Mouse (Mus musculus) forebrain, embryonic 10.5 days (tissue): ENCODE data around the gene Vwa8. TPM values are rescaled to one million over a fixed set of nuclear protein-coding genes. Genes with fewer than 3 reads are reported as not detected.
"Not testable (repeated sequence)": the region's sequence is repeated elsewhere in the genome, so short reads cannot be mapped to it uniquely, and the experiment has no call there.

Experiments
- DNase-seq: peaks from one replicate; pipeline ENCODE4 v3.0.0-alpha.2; 2017; ENCODE audit warnings: low spot score; ENCODE audit errors: extremely low spot score
- H3K27ac ChIP-seq: fragments of 300-500 bp; sonication (generic); 2 replicates; pipeline ENCODE4 v1.5.1; 2016; ENCODE audit warnings: mild to moderate bottlenecking
- H3K27me3 ChIP-seq: fragments of 300-500 bp; sonication (generic); 2 replicates; pipeline ENCODE4 v1.6.1; 2016; ENCODE audit warnings: mild to moderate bottlenecking; ENCODE audit not compliant: poor library complexity, severe bottlenecking
- H3K36me3 ChIP-seq: fragments of 300-500 bp; sonication (generic); replicated peaks from 2 replicates; pipeline ENCODE4 v1.6.1; 2016; ENCODE audit warnings: mild to moderate bottlenecking, moderate library complexity
- H3K4me1 ChIP-seq: fragments of 300-500 bp; sonication (generic); 2 replicates; pipeline ENCODE4 v1.6.1; 2016
- H3K4me3 ChIP-seq: fragments of 300-500 bp; sonication (generic); 2 replicates; pipeline ENCODE4 v1.5.1; 2016; ENCODE audit warnings: mild to moderate bottlenecking, moderate library complexity
- H3K9me3 ChIP-seq: fragments of 300-500 bp; sonication (generic); 2 replicates; pipeline ENCODE4 v1.6.1; 2016; ENCODE audit warnings: mild to moderate bottlenecking, moderate library complexity
- WGBS: fragments of 180-500 bp; shearing (Covaris S2); methylation state at CpG from one replicate; pipeline ENCODE4 v1.1.7; 2016; 5-methylcytosine and 5-hydroxymethylcytosine counted together
- polyA plus RNA-seq: library from polyadenylated mRNA; unstranded; fragments of >200 nt; fragmentation: Nextera tagmentation; extraction: Ambion mirVana; gene quantifications from 2 replicates; pipeline ENCODE4 v1.2.1, GENCODE M21; 2016

Vwa8 gene
- polyA plus RNA-seq, 1 experiment from 2014 or later = 7.8 TPM

GRCm38 (mm10) chr14:78850666-78851065 is 1.8 kb downstream of the Vwa8 start:
- WGBS = 64% methylated on average over 8 of the region's 8 CpGs
- DNase-seq = no peak
- no peak overlapping the region for H3K4me3 ChIP-seq
- no peak overlapping the region for H3K27ac ChIP-seq
- H3K36me3 ChIP-seq = no peaks in the 10 kb centered on the region
- H3K9me3 ChIP-seq = no peaks in the 10 kb centered on the region
- H3K4me1 ChIP-seq = peaks cover 30% of the 10 kb centered on the region
- no peaks in the 10 kb centered on the region for H3K27me3 ChIP-seq

- H3K9me3 ChIP-seq = no peaks in the 10 kb centered on the region
- WGBS = 86% methylated on average over 3 of the region's 3 CpGs
- no peak overlapping the region for H3K4me3 ChIP-seq
- H3K27me3 ChIP-seq = no peaks in the 10 kb centered on the region
- H3K36me3 ChIP-seq = no peaks in the 10 kb centered on the region
- peaks cover 30% of the 10 kb centered on the region for H3K4me1 ChIP-seq
- no peak for DNase-seq
- no peak overlapping the region for H3K27ac ChIP-seq
Observed at GRCm38 (mm10) chr14:78851366-78851765, 2.5 kb downstream of the Vwa8 start.

- Histone ChIP-seq H3K27me3 (no peaks in the 10 kb centered on the region), H3K36me3 (no peaks in the 10 kb centered on the region), H3K4me3 (no peak overlapping the region), H3K4me1 (peaks cover 30% of the 10 kb centered on the region), H3K9me3 (no peaks in the 10 kb centered on the region), H3K27ac (no peak overlapping the region)
- DNase-seq = no peak
- WGBS = 87% methylated on average over 5 of the region's 5 CpGs
Observed at GRCm38 (mm10) chr14:78852401-78853246, 3.8 kb downstream of the Vwa8 start.

- Histone ChIP-seq H3K4me1 (no peaks in the 10 kb centered on the region), H3K4me3 (no peak overlapping the region), H3K27ac (no peak overlapping the region), H3K27me3 (no peaks in the 10 kb centered on the region), H3K36me3 (no peaks in the 10 kb centered on the region), H3K9me3 (no peaks in the 10 kb centered on the region; the same call in 1 of the 2 replicates)
- 89% methylated on average over 5 of the region's 5 CpGs for WGBS
- no peak for DNase-seq
Observed at GRCm38 (mm10) chr14:78861156-78861555, 12.3 kb downstream of the Vwa8 start.

- Histone ChIP-seq H3K36me3 (peaks cover 10% of the 10 kb centered on the region; the same call in 1 of the 2 replicates), H3K27me3 (no peaks in the 10 kb centered on the region), H3K27ac (peak overlapping the region; percentile 31; the same call in 1 of the 2 replicates), H3K4me3 (no peak overlapping the region), H3K4me1 (peaks cover 6% of the 10 kb centered on the region; the same call in 1 of the 2 replicates), H3K9me3 (peaks cover 3% of the 10 kb centered on the region; the same call in 1 of the 2 replicates)
- no peak for DNase-seq
- WGBS = 31% methylated on average over 2 of the region's 2 CpGs
Observed at GRCm38 (mm10) chr14:78870036-78870435, 21.2 kb downstream of the Vwa8 start.

- Histone ChIP-seq H3K27ac (no peak overlapping the region), H3K27me3 (no peaks in the 10 kb centered on the region), H3K36me3 (peaks cover 5% of the 10 kb centered on the region; the same call in 1 of the 2 replicates), H3K4me3 (no peak overlapping the region), H3K9me3 (peaks cover 3% of the 10 kb centered on the region; the same call in 1 of the 2 replicates), H3K4me1 (peaks cover 16% of the 10 kb centered on the region)
- WGBS = 81% methylated on average over 2 of the region's 2 CpGs
- no peak for DNase-seq
Observed at GRCm38 (mm10) chr14:78877176-78877575, 28.3 kb downstream of the Vwa8 start.

- H3K27me3 ChIP-seq = no peaks in the 10 kb centered on the region
- H3K4me3 ChIP-seq = no peak overlapping the region
- WGBS = 85% methylated on average over 13 of the region's 13 CpGs
- H3K4me1 ChIP-seq = peaks cover 16% of the 10 kb centered on the region
- no peak for DNase-seq
- no peaks in the 10 kb centered on the region for H3K36me3 ChIP-seq
- no peaks in the 10 kb centered on the region for H3K9me3 ChIP-seq
- H3K27ac ChIP-seq = no peak overlapping the region
Observed at GRCm38 (mm10) chr14:78878402-78879045, 29.7 kb downstream of the Vwa8 start.

GRCm38 (mm10) chr14:78880879-78881278 is 32.0 kb downstream of the Vwa8 start:
- DNase-seq = no peak

GRCm38 (mm10) chr14:78881563-78881962 is 32.7 kb downstream of the Vwa8 start:
- Histone ChIP-seq H3K9me3 (no peaks in the 10 kb centered on the region), H3K4me3 (no peak overlapping the region), H3K27ac (no peak overlapping the region), H3K4me1 (peaks cover 16% of the 10 kb centered on the region), H3K36me3 (no peaks in the 10 kb centered on the region), H3K27me3 (no peaks in the 10 kb centered on the region)
- 80% methylated on average over 10 of the region's 10 CpGs for WGBS
- DNase-seq = no peak

More at GRCm38 (mm10) chr14:78880879-78881278, 32.0 kb downstream of the Vwa8 start:
- Histone ChIP-seq H3K4me1 (peaks cover 16% of the 10 kb centered on the region), H3K27me3 (no peaks in the 10 kb centered on the region), H3K9me3 (no peaks in the 10 kb centered on the region), H3K36me3 (no peaks in the 10 kb centered on the region), H3K27ac (no peak overlapping the region), H3K4me3 (no peak overlapping the region)
- WGBS = 82% methylated on average over 4 of the region's 4 CpGs

GRCm38 (mm10) chr14:78885915-78886534 is 37.2 kb downstream of the Vwa8 start:
- Histone ChIP-seq H3K27ac (no peak overlapping the region), H3K4me3 (no peak overlapping the region), H3K27me3 (no peaks in the 10 kb centered on the region), H3K4me1 (peaks cover 9% of the 10 kb centered on the region), H3K36me3 (no peaks in the 10 kb centered on the region), H3K9me3 (no peaks in the 10 kb centered on the region)
- 80% methylated on average over 7 of the region's 7 CpGs for WGBS
- DNase-seq = no peak

GRCm38 (mm10) chr14:78886566-78887234 is 37.8 kb downstream of the Vwa8 start:
- Histone ChIP-seq H3K27me3 (no peaks in the 10 kb centered on the region), H3K4me1 (peaks cover 4% of the 10 kb centered on the region), H3K27ac (no peak overlapping the region), H3K9me3 (no peaks in the 10 kb centered on the region), H3K4me3 (no peak overlapping the region), H3K36me3 (no peaks in the 10 kb centered on the region)
- no peak for DNase-seq
- WGBS = 91% methylated on average over 8 of the region's 8 CpGs

GRCm38 (mm10) chr14:78887494-78887893 is 38.6 kb downstream of the Vwa8 start:
- DNase-seq, H3K4me3 ChIP-seq, H3K9me3 ChIP-seq, H3K4me1 ChIP-seq, H3K36me3 ChIP-seq, H3K27ac ChIP-seq, H3K27me3 ChIP-seq: not testable (repeated sequence)
- 99% methylated on average over 18 of the region's 18 CpGs for WGBS
